ENCODE assay signal across 10 mouse cellular contexts in the genomic region with DNA sequence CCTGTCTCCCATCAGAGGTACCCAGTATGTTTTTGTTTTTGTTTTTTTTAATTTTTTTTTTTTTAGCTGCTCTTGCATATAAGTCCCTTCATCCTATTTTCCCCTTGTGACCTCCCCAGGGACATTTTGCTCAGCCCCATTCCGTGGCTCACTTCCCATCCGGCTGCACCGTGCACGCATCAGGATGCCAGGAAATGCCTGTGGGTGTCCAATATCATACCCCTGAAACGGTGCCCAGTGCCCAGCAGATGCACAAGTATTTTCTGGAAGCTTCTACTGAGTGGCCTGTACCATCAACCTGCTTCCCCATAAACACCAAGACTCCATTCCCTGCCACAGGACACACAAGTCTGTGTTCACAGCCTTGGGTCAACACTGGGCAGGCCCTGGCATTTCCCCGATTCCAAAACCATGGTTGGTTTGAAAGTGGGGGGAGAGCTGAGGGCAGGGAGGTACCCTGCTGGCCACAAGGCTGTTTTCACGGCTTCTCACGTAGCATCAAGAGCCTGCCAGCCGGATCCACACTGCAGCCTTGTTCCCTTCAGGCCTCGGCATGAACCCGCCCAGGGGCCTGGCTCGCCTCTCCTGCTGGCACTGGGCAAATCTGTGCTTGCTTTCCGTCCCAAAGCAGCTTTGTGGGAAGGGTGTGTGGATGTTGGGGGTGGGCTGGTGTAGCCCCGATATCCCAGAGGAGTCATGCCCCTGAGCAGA. TPM values are rescaled to one million over a fixed set of nuclear protein-coding genes. Genes with fewer than 3 reads are reported as not detected.
A peak's percentile ranks its signal among the peaks of the same experiment; 100 is the strongest.
DNase-seq lines count a peak whose midpoint lies in the region; ATAC-seq lines count a peak whose summit lies in the region.
"Had no signal": no experiment of that assay in that cellular context is flagged by ENCODE, and none has a peak within 500 bp of the region (broad histone marks: within the 10 kb centered on the region; RNA-seq: fewer than 3 reads in every experiment).

No protein-coding gene starts in this region.

- no peak overlapping the region for H3K9ac ChIP-seq in midbrain, embryonic 15.5 days
- no peak overlapping the region for H3K9ac ChIP-seq in midbrain, embryonic 14.5 days (replicated peaks; ENCODE audit: low read length)
- no peak overlapping the region for H3K9ac ChIP-seq in midbrain, embryonic 16.5 days (ENCODE audit: low read depth, low read length)

- H3K36me3 ChIP-seq in midbrain, embryonic 15.5 days (replicated peaks), result no peaks in the 10 kb centered on the region
- H3K36me3 ChIP-seq in midbrain, embryonic 14.5 days (ENCODE audit: control insufficient read depth, insufficient read depth, low read length), result no peaks in the 10 kb centered on the region
- no peaks in the 10 kb centered on the region for H3K36me3 ChIP-seq in midbrain, embryonic 16.5 days (ENCODE audit: control insufficient read depth, insufficient read depth, low read length)

- H3K9me3 ChIP-seq in midbrain, embryonic 15.5 days, result no peaks in the 10 kb centered on the region
- no peaks in the 10 kb centered on the region for H3K9me3 ChIP-seq in midbrain, embryonic 14.5 days (ENCODE audit: control insufficient read depth, low read length)
- no peaks in the 10 kb centered on the region for H3K9me3 ChIP-seq in midbrain, embryonic 16.5 days (replicated peaks; ENCODE audit: control insufficient read depth, low read length, poor library complexity, severe bottlenecking)

- no peak overlapping the region for H3K4me3 ChIP-seq in midbrain, embryonic 15.5 days
- H3K4me3 ChIP-seq in midbrain, embryonic 14.5 days (replicated peaks; ENCODE audit: low read depth, low read length), result no peak overlapping the region
- H3K4me3 ChIP-seq in midbrain, embryonic 16.5 days (ENCODE audit: low read depth, low read length), result no peak overlapping the region

- 0 out of 2 replicates have a peak overlapping the region, but pooled peaks have one; percentile 0 for H3K27ac ChIP-seq in midbrain, embryonic 15.5 days
- H3K27ac ChIP-seq in midbrain, embryonic 14.5 days (replicated peaks; ENCODE audit: low read depth, low read length), result no peak overlapping the region
- H3K27ac ChIP-seq in midbrain, embryonic 16.5 days (ENCODE audit: low read length), result 0 out of 2 replicates have a peak overlapping the region, but pooled peaks have one; percentile 45

- H3K4me2 ChIP-seq in midbrain, embryonic 15.5 days, result no peak overlapping the region
- no peak overlapping the region for H3K4me2 ChIP-seq in midbrain, embryonic 14.5 days (ENCODE audit: low read length)
- no peak overlapping the region for H3K4me2 ChIP-seq in midbrain, embryonic 16.5 days (ENCODE audit: low read length)

- no peaks in the 10 kb centered on the region for H3K27me3 ChIP-seq in midbrain, embryonic 15.5 days (replicated peaks)
- H3K27me3 ChIP-seq in midbrain, embryonic 14.5 days (ENCODE audit: control insufficient read depth, insufficient read depth, low read length), result no peaks in the 10 kb centered on the region
- no peaks in the 10 kb centered on the region for H3K27me3 ChIP-seq in midbrain, embryonic 16.5 days (ENCODE audit: control insufficient read depth, insufficient read depth, low read depth, low read length)
- H3K27me3 ChIP-seq: Patski had no signal

- DNase-seq in adrenal gland, postnatal 10 days, result peak; percentile 39
- no peak for DNase-seq in adrenal gland, postnatal 4 days (ENCODE audit: low spot score in 2 of 2)
- DNase-seq in midbrain, embryonic 14.5 days, result no peak
- peak; percentile 61 for DNase-seq in gastrocnemius, adult 18-20 months (ENCODE audit: low spot score)
- DNase-seq in natural killer cell, adult 2 months (ENCODE audit: low spot score in 2 of 2), result no peak
- no peak for DNase-seq in adrenal gland, adult 2 months

- no peak for ATAC-seq in midbrain, embryonic 15.5 days (replicated peaks)
- no peak for ATAC-seq in midbrain, embryonic 14.5 days (ENCODE audit: low FRiP score, low TSS enrichment)
- no peak for ATAC-seq in midbrain, embryonic 16.5 days
- ATAC-seq: Patski had no signal

- 69% methylated on average over 14 of the region's 14 CpGs for WGBS in midbrain, embryonic 15.5 days
- WGBS in midbrain, embryonic 14.5 days, result 81% methylated on average over 14 of the region's 14 CpGs
- WGBS in midbrain, embryonic 16.5 days, result 79% methylated on average over 14 of the region's 14 CpGs

- peaks cover 21% of the 10 kb centered on the region for H3K4me1 ChIP-seq in midbrain, embryonic 15.5 days
- H3K4me1 ChIP-seq in midbrain, embryonic 14.5 days (ENCODE audit: control insufficient read depth, insufficient read depth, low read length), result peaks cover 15% of the 10 kb centered on the region; the same call in 1 of the 2 replicates
- no peaks in the 10 kb centered on the region; the same call in 1 of the 2 replicates for H3K4me1 ChIP-seq in midbrain, embryonic 16.5 days (ENCODE audit: control insufficient read depth, insufficient read depth, low read length)

RNA-seq across cellular contexts. Expression of a gene that starts 36.2 kb away (rescaled TPM):
- 1 to 10 TPM; 4.3 TPM for total RNA-seq in adrenal gland, postnatal 10 days (2021)
- 1 to 10 TPM; 5.0 to 5.2 TPM for total RNA-seq in adrenal gland, postnatal 4 days (2021)
- polyA plus RNA-seq in midbrain, embryonic 15.5 days (2015; fragmentation: Nextera tagmentation; extraction: Ambion mirVana), result 6.7 and 7.9 TPM in 2 replicates
- 5.7 and 5.9 TPM in 2 replicates for polyA plus RNA-seq in midbrain, embryonic 14.5 days (2014; fragmentation: Nextera tagmentation; extraction: Ambion mirVana)
- not detected for total RNA-seq in gastrocnemius, adult 18-20 months (2021)
- 4.9 and 7.1 TPM in 2 replicates for polyA plus RNA-seq in midbrain, embryonic 16.5 days (2015; fragmentation: Nextera tagmentation; extraction: Ambion mirVana)
- 1 to 10 TPM; 4.6 to 5.6 TPM for total RNA-seq in adrenal gland, adult 2 months (2021)
- 18.7 and 21.1 TPM in 2 replicates for polyA plus RNA-seq in adrenal gland, adult 2 months (2012; rRNA removed)
- total RNA-seq: megakaryocyte-erythroid progenitor cell, adult 5-6 weeks had no signal

Comparison
In these comparisons a context has a peak if more than half of its experiments do, and no peak if none do; other contexts are left out.
1. DNase-seq: peak in adrenal gland, postnatal 10 days (single experiment) and gastrocnemius, adult 18-20 months (single experiment); none in adrenal gland, postnatal 4 days (0 of 2), midbrain, embryonic 14.5 days (single experiment), natural killer cell, adult 2 months (0 of 2) and adrenal gland, adult 2 months (single experiment).
2. RNA of a gene that starts 36.2 kb away (total RNA-seq): 4.6 to 5.6 TPM in adrenal gland, adult 2 months, 5.0 to 5.2 TPM in adrenal gland, postnatal 4 days and 4.3 TPM in adrenal gland, postnatal 10 days; not detected in gastrocnemius, adult 18-20 months; every median in the first group is over 4 times any median in the second.